Mouse (Mus musculus) limb, embryonic 15.5 days (tissue): ENCODE results near the gene Armc3. TPM values are rescaled to one million over a fixed set of nuclear protein-coding genes. Genes with fewer than 3 reads are reported as not detected.
"Not testable (repeated sequence)": the region's sequence is repeated elsewhere in the genome, so short reads cannot be mapped to it uniquely, and the experiment has no call there.

ENCODE experiments used
- ATAC-seq: fragments of 200-750 bp; cut with Nextera tagmentation; 2 replicates; pipeline ENCODE4 v1.8.0; 2017; ENCODE audit warnings: low read depth, moderate TSS enrichment; ENCODE audit not compliant: insufficient number of reproducible peaks, low FRiP score, low TSS enrichment
- H3K27ac ChIP-seq: fragments of 300-500 bp; sonication (generic); 2 replicates; pipeline ENCODE4 v1.5.1; 2015; ENCODE audit warnings: moderate library complexity, mild to moderate bottlenecking, inconsistent platforms
- H3K27me3 ChIP-seq: fragments of 300-500 bp; sonication (generic); 2 replicates; pipeline ENCODE4 v1.6.1; 2015; ENCODE audit warnings: inconsistent platforms
- H3K36me3 ChIP-seq: fragments of 300-500 bp; sonication (generic); 2 replicates; pipeline ENCODE4 v1.6.1; 2015; ENCODE audit warnings: inconsistent platforms
- H3K4me1 ChIP-seq: fragments of 300-500 bp; sonication (generic); 2 replicates; pipeline ENCODE4 v1.6.1; 2015; ENCODE audit warnings: inconsistent platforms
- H3K4me2 ChIP-seq: fragments of 300-500 bp; sonication (generic); 2 replicates; pipeline ENCODE4 v1.6.1; 2015; ENCODE audit warnings: mild to moderate bottlenecking, inconsistent platforms
- H3K4me3 ChIP-seq: fragments of 300-500 bp; sonication (generic); 2 replicates; pipeline ENCODE4 v1.5.1; 2015; ENCODE audit warnings: mild to moderate bottlenecking, inconsistent platforms
- H3K9ac ChIP-seq: fragments of 300-500 bp; sonication (generic); 2 replicates; pipeline ENCODE4 v1.6.1; 2015; ENCODE audit warnings: inconsistent platforms
- H3K9me3 ChIP-seq: fragments of 300-500 bp; sonication (generic); 2 replicates; pipeline ENCODE4 v1.6.1; 2016; ENCODE audit warnings: inconsistent platforms
- WGBS: fragments of 180-500 bp; shearing (Covaris S2); methylation state at CpG from one replicate; pipeline ENCODE4 v1.1.7; 2015; 5-methylcytosine and 5-hydroxymethylcytosine counted together
- polyA plus RNA-seq: library from polyadenylated mRNA; unstranded; fragments of >200 nt; fragmentation: Nextera tagmentation; extraction: Ambion mirVana; gene quantifications from 2 replicates; pipeline ENCODE4 v1.2.1, GENCODE M21; 2015

The Armc3 gene
- polyA plus RNA-seq, 1 experiment from 2014 or later: 0.23 TPM

DNA sequence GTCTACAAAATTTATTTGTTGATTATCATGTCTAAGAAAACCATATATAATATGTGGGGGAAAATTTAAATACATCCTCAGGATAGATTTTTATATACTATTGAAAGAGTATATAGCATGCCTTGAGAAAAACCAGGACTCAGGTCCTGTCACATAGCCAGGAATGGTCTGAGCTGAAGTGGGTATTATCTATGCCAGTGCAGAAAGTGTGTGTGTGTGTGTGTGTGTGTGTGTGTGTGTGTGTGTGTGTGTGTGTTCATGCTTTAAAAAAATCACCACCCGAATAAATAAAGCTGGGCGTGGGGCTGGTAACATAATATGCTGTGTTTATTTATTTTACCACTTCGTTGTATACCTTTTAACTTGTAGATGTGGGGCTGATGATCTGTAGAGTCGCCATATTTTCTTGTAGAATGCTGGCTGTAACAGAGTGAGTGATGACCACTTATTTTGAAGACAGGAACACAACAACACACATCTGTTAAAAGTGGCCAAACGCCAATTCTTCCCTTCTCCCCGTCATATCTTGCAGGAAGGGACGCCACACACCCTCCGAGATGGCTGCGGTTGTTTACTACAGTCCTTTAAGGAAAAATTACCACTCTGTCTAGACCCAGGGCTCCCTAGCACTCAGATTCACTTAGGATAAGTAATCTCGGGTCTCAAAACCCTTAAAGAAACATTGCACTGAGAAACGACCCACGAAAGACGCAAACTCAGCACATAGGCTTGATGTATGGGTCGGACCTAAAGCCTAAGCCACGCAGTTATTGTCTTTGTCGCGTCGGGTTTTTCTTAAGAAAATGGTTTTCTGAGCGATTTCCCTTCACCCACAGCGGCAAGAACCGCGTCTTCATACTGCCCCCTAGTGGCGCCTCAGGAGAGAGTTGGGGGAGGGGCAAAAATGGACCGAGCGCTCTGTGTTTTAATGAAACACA is 76.8 kb downstream of the Armc3 start:
- no peaks in the 10 kb centered on the region for H3K4me1 ChIP-seq
- H3K27ac ChIP-seq: peak overlapping the region; percentile 59
- ATAC-seq: no peak
- peak overlapping the region; percentile 61 for H3K4me2 ChIP-seq
- H3K27me3 ChIP-seq: peaks cover 13% of the 10 kb centered on the region
- H3K36me3 ChIP-seq: no peaks in the 10 kb centered on the region
- WGBS: 6% methylated on average over 25 of the region's 25 CpGs
- H3K9me3 ChIP-seq: no peaks in the 10 kb centered on the region
- peak overlapping the region; percentile 46 for H3K4me3 ChIP-seq
- H3K9ac ChIP-seq: peak overlapping the region; percentile 37; the same call in 1 of the 2 replicates

DNA sequence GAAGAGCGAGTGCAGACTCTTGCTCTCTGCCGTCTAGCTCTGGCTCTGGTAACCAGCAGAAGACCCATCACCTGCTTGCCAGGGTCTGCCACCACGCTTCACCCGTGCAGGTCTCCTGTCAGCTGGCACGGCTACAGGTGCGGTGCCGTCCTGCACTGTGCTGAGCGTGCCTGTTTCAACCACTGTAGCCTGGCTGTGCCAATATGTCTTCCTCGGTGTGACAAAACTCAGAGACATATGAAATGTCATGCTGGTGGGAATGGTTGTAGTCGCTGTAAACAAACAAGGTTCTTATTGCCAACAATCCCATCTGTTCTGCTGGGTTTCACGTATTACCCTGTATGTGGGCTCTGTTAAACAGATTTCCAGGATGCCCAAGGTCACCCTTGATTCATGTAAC is 81.2 kb downstream of the Armc3 start:
- peaks cover 10% of the 10 kb centered on the region for H3K27me3 ChIP-seq
- H3K27ac ChIP-seq: no peak overlapping the region
- H3K4me2 ChIP-seq: no peak overlapping the region
- 87% methylated on average over 11 of the region's 11 CpGs for WGBS
- H3K4me1 ChIP-seq: no peaks in the 10 kb centered on the region
- H3K9me3 ChIP-seq: no peaks in the 10 kb centered on the region
- H3K4me3 ChIP-seq: no peak overlapping the region
- no peak for ATAC-seq
- H3K36me3 ChIP-seq: no peaks in the 10 kb centered on the region
- no peak overlapping the region for H3K9ac ChIP-seq

- Histone ChIP-seq H3K36me3 (no peaks in the 10 kb centered on the region), H3K27ac (no peak overlapping the region), H3K9me3 (no peaks in the 10 kb centered on the region), H3K4me3 (no peak overlapping the region), H3K27me3 (no peaks in the 10 kb centered on the region), H3K4me2 (no peak overlapping the region), H3K4me1 (no peaks in the 10 kb centered on the region), H3K9ac (no peak overlapping the region)
- WGBS: 45% methylated on average over 3 of the region's 3 CpGs
- ATAC-seq: no peak
Observed at GRCm38 (mm10) chr2:19292366-19292765, 93.3 kb downstream of the Armc3 start.

DNA sequence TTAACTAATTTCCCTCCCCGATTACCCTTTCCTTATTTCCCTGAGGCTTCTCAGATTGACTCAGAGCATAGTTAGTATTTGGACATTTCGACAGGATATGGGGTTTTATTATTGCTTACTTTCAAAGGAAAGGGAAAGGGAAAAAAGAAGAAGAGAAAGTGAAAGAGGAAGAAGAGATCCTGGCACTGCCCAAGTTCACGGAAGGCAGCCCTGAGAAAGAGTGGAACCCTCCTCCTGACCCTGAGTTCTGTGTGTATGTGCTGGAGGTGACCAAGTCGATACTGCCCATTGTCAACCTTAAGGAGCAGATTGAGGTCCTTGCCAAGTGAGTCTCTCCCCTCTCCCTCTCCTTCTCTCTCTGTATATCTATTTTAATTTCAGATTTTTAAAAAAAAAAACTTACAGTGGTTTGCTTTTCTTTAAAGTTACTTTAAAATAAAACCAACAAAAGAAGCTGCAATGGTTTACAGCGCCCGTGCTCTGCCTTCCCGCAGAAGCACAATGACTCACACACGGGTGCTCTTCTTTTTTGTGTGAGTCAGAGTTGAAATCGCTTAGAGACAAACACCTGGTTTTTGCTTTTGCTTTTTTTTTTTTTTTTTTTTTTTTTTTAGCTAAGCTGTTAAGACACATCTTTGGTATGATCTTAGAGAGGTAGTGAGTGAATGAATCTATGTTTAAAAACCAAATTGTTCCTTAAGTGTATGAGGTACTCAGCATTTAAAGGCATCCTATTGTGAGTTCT is 101.4 kb downstream of the Armc3 start:
- H3K36me3 ChIP-seq: no peaks in the 10 kb centered on the region

GRCm38 (mm10) chr2:19301251-19301650 is 102.1 kb downstream of the Armc3 start:
- H3K27ac ChIP-seq: no peak overlapping the region
- H3K4me3 ChIP-seq: no peak overlapping the region
- H3K4me1 ChIP-seq: no peaks in the 10 kb centered on the region
- no peaks in the 10 kb centered on the region for H3K9me3 ChIP-seq
- no peak overlapping the region for H3K4me2 ChIP-seq
- WGBS: 31% methylated on average over 6 of the region's 6 CpGs
- ATAC-seq: no peak
- H3K27me3 ChIP-seq: no peaks in the 10 kb centered on the region
- H3K9ac ChIP-seq: no peak overlapping the region
- no peaks in the 10 kb centered on the region for H3K36me3 ChIP-seq

More for the DNA sequence above, 101.4 kb downstream of the Armc3 start:
- no peaks in the 10 kb centered on the region for H3K27me3 ChIP-seq
- 70% methylated on average over 9 of the region's 9 CpGs for WGBS
- no peak overlapping the region for H3K9ac ChIP-seq
- ATAC-seq: no peak
- no peak overlapping the region for H3K4me2 ChIP-seq
- no peak overlapping the region for H3K27ac ChIP-seq
- no peak overlapping the region for H3K4me3 ChIP-seq
- H3K4me1 ChIP-seq: no peaks in the 10 kb centered on the region
- H3K9me3 ChIP-seq: no peaks in the 10 kb centered on the region

GRCm38 (mm10) chr2:19303087-19303486 is 104.0 kb downstream of the Armc3 start:
- 76% methylated on average over 3 of the region's 3 CpGs for WGBS
- H3K9ac ChIP-seq, ATAC-seq, H3K27me3 ChIP-seq, H3K9me3 ChIP-seq, H3K4me1 ChIP-seq, H3K4me2 ChIP-seq, H3K27ac ChIP-seq, H3K4me3 ChIP-seq, H3K36me3 ChIP-seq: not testable (repeated sequence)

DNA sequence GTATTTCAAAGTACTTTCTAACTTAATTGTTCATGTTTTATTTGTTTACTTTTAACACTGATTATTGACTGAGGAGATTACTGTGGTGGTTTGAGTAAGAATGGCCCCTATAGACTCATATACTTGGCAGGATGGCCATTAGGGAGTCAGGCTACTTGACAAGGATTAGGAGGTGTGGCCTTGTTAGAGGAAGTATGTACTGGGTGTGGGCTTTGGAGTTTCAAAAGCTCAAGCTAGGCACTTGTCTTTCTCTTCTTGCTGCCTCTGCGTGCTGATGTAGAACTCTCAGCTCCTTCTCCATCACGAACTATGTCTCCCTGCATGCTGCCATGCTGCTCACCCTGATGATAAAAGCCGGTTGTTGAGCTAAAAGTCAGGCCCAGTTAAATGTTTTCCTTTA is 111.4 kb downstream of the Armc3 start:
- Histone ChIP-seq H3K9me3 (no peaks in the 10 kb centered on the region), H3K4me3 (no peak overlapping the region), H3K4me2 (no peak overlapping the region), H3K27ac (no peak overlapping the region), H3K36me3 (no peaks in the 10 kb centered on the region), H3K9ac (no peak overlapping the region), H3K27me3 (no peaks in the 10 kb centered on the region), H3K4me1 (no peaks in the 10 kb centered on the region)
- 95% methylated on average over 3 of the region's 3 CpGs for WGBS
- ATAC-seq: no peak

DNA sequence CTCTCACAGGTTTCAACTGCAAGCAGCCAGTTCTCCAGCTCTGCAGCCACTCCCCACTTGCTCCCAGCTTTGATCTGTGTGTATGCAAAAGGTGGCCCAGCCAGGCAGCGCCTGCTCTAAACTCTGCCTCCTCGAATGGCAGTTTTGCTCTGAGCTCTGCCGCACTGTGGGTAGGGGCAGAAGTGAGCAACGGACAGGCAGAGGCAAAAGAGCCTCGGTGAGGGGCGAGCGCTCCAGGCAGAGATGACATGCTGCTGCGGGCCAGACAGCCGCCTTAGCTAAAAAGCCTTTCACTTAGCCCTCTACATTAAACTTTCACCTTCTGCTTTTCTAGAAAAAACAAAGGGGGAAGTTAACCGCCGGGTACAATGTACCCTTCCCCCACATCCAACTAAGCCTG is 117.0 kb downstream of the Armc3 start:
- no peak for ATAC-seq
- Histone ChIP-seq H3K4me2 (no peak overlapping the region), H3K27ac (no peak overlapping the region), H3K4me1 (no peaks in the 10 kb centered on the region), H3K9ac (no peak overlapping the region), H3K9me3 (no peaks in the 10 kb centered on the region), H3K36me3 (no peaks in the 10 kb centered on the region), H3K27me3 (no peaks in the 10 kb centered on the region), H3K4me3 (no peak overlapping the region)
- WGBS: 44% methylated on average over 11 of the region's 11 CpGs

DNA sequence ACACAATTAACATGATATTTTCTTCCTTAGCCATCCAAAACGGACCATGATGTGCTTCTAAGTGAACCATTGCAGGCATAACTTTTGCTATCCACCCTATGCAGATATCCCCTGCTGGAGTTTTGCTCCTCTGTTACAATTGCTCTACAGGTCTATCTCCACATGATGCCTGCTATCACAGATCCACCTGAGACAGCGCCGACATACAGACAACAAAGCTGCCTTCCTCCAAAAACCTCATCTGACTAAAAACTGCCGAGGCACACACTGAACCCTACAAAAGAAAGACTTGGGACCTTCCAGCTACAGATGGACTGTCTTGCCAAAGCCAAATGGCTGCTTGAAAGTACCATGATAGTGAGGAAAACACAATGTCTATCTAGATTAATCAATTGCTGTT is 117.6 kb downstream of the Armc3 start:
- no peak for ATAC-seq
- 73% methylated on average over 4 of the region's 4 CpGs for WGBS
- Histone ChIP-seq H3K4me1 (no peaks in the 10 kb centered on the region), H3K36me3 (no peaks in the 10 kb centered on the region), H3K4me2 (no peak overlapping the region), H3K27ac (no peak overlapping the region), H3K9ac (no peak overlapping the region), H3K4me3 (no peak overlapping the region), H3K27me3 (no peaks in the 10 kb centered on the region), H3K9me3 (no peaks in the 10 kb centered on the region)

- not testable (repeated sequence) for H3K4me2 ChIP-seq, H3K27ac ChIP-seq, H3K27me3 ChIP-seq, ATAC-seq, H3K36me3 ChIP-seq, H3K4me3 ChIP-seq, H3K9me3 ChIP-seq, H3K4me1 ChIP-seq, H3K9ac ChIP-seq
- WGBS: 84% methylated on average over 2 of the region's 2 CpGs
Observed at GRCm38 (mm10) chr2:19317151-19317812, 118.2 kb downstream of the Armc3 start.

- Histone ChIP-seq H3K9ac (no peak overlapping the region), H3K27me3 (no peaks in the 10 kb centered on the region), H3K9me3 (no peaks in the 10 kb centered on the region), H3K36me3 (no peaks in the 10 kb centered on the region), H3K4me1 (no peaks in the 10 kb centered on the region), H3K4me2 (no peak overlapping the region), H3K27ac (no peak overlapping the region), H3K4me3 (no peak overlapping the region)
- no peak for ATAC-seq
- WGBS: 88% methylated on average over 4 of the region's 4 CpGs
Observed at GRCm38 (mm10) chr2:19318499-19318898, 119.4 kb downstream of the Armc3 start.

- H3K27ac ChIP-seq: no peak overlapping the region
- no peak for ATAC-seq
- H3K4me1 ChIP-seq: no peaks in the 10 kb centered on the region
- 65% methylated on average over 3 of the region's 3 CpGs for WGBS
- H3K36me3 ChIP-seq: no peaks in the 10 kb centered on the region
- no peaks in the 10 kb centered on the region for H3K9me3 ChIP-seq
- no peak overlapping the region for H3K4me3 ChIP-seq
- H3K9ac ChIP-seq: no peak overlapping the region
- H3K27me3 ChIP-seq: no peaks in the 10 kb centered on the region
- H3K4me2 ChIP-seq: no peak overlapping the region
Observed at GRCm38 (mm10) chr2:19319284-19319683, 120.2 kb downstream of the Armc3 start.
